Mouse (Mus musculus): ENCODE data around the gene Med15.
"Not testable (repeated sequence)": the region's sequence is repeated elsewhere in the genome, so short reads cannot be mapped to it uniquely, and the experiment has no call there.

- not testable (repeated sequence) for TF ChIP-seq CTCF (IDR thresholded peaks at IDR 0.05; ENCODE audit: control insufficient read depth, insufficient read depth, insufficient replicate concordance, low read depth, low read length); POLR2A (IDR thresholded peaks at IDR 0.05; ENCODE audit: control insufficient read depth, low read depth, low read length)
Observed at GRCm38 (mm10) chr16:17614740-17615139, 118.0 kb downstream of the Med15 start.

Measured in testis, adult 2 months (tissue).